Mouse (Mus musculus) embryonic fibroblast, embryonic 13.5 days (primary cell): Measurements from ENCODE around the gene Rbfox3.

Experiments
- CTCF ChIP-seq: IDR thresholded peaks from 2 replicates; pipeline ENCODE4 v1.5.1; 2011; ENCODE audit warnings: mild to moderate bottlenecking, control low read depth, low read length, moderate library complexity, borderline replicate concordance; ENCODE audit not compliant: insufficient read depth
- POLR2A ChIP-seq: IDR thresholded peaks from 2 replicates; pipeline ENCODE4 v1.6.1; 2011; ENCODE audit warnings: low read depth, mild to moderate bottlenecking, control low read depth, low read length, moderate library complexity

DNA sequence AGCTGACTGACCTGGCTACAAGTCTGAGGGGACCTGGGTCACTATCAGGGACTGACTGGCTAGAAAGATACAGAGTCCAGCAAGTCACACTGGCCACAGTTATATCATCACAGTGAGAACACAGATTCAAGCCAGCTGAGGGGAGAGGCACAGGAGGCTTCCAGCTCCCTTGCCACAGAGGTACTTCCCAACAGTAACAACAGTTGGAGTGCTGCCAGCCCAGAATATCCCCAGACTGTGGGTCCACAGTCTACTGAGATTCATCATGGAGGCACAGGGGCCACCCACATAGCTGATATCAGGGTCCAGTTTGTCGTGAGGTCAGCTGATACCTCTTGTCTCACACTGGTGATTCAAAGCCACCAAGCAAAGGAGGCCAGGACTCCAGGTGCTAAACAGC is 23.5 kb upstream of the Rbfox3 start:
- no peak for TF ChIP-seq POLR2A
- TF ChIP-seq CTCF = no peak
